Mouse (Mus musculus): ENCODE results near the gene Chtf18.

Gene Chtf18

DNA sequence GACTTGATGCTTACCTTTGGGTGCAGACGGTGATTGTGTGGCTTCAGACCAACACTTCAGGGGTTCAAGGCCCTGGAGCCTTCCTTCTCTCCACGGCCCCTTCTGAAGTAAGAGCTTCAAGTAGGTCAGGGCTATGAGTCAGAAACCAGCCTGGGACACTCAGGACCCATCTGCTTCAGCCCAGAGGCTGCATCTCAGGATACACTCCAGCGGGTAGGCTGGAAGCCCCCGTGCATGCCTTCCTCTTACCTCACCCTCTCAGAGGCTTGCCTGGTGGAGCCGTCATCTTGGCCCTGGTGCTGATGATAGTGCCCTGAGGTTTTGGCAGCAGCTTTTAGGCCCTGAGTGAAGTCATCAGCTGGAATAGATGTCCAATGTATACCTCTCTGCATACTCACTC lies 8.0 kb upstream of the Chtf18 start:
- DNase-seq (ENCODE audit: inconsistent ontology term), result no peak

GRCm38 (mm10) chr17:25732082-25732481 lies 4.9 kb upstream of the Chtf18 start:
- peak; percentile 82 for DNase-seq (ENCODE audit: inconsistent ontology term)

DNA sequence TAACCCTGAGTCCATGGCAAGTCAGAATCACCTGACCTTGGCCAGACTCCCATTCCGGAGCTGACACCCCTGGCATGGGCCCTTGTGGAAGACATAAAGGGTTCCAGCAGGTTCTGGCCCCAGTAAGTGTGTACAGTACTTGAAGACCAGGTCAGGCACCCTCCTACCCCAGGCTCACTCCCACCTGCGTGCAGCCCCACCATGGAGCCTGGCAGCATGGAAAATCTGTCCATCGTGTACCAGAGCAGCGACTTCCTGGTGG lies 721 bp upstream of the Chtf18 start:
- no peak for DNase-seq (ENCODE audit: inconsistent ontology term)

DNA sequence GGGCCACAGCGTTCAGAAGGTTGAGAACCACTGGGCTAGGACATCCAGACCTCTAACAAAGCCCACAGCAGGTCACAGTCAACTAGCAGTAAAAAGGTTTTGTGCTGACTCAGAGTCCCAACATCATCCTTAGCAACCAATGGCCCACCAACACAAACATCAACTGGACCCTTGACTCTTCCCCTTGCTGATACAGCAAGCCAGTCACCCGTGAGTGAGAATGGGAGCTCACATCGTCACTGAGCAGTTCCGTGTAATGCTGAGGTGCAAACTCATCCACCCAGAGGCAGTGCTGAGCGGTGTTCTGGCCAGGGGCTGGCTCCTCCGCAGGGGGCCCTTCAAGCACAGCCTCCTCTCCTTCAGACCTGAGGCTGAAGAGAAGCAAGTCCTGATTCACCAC lies 2.0 kb downstream of the Chtf18 start:
- DNase-seq (ENCODE audit: inconsistent ontology term), result no peak

DNA sequence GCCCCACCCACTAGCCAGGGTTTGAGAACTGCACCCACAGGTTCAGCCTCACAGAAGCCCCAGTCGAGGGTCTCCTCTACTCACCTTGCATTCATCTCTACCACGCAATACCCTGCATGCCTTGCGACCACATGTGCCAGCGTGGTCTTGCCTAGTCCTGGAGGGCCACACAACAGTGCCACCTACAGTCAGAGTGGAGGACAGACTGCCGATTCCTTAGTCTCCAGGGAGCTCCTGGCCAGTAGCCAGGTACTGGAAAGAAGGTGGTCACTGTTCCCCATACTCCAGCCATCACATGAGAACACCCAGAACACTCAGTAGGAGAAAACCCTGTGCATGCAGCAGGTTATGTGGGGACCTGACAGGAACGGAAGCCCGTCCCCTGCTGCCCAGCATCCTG lies 3.3 kb downstream of the Chtf18 start:
- DNase-seq (ENCODE audit: inconsistent ontology term), result no peak

- no peak for DNase-seq (ENCODE audit: inconsistent ontology term)
Measured at GRCm38 (mm10) chr17:25723470-25723869, 3.7 kb downstream of the Chtf18 start.

DNA sequence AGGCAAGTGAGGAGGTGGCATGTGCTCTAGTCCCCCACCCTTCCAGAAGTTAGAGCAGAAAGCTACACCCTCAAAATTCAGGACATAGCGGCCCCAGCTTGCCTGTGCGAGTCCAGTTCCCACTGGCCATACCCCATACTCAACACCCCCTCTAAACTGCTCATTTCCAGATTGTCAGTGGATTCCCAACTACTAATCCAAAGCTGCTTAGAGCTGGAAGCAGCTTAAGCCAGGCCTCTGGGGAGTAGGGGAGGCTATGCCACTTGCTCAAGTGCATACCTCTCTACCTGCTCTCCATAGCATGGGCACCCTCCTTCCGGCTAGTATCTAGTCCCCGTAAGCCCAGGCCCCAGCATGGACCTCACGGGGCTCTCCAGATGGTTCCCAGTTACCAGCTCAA lies 5.7 kb downstream of the Chtf18 start:
- no peak for DNase-seq (ENCODE audit: inconsistent ontology term)

DNA sequence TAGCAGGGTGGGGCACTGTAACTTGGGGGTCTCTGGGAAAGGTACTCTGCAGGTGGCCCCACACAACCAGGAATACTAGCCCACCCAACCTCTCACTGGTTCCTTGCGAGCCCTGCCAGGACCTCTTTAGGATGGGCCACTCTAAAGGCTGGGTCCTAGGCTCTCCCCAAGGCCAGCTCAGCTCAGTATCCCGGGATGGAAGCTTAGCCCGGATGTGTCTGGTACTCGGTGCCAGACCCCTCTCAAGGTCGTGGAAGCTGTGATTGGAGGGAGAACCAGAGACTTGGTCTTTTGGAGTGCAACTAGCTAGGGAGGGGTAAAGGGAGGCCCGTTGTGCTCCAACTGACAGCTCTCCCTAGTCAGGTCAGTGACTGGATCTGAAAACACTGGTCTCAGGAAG lies 9.5 kb downstream of the Chtf18 start:
- no peak for DNase-seq (ENCODE audit: inconsistent ontology term)

DNA sequence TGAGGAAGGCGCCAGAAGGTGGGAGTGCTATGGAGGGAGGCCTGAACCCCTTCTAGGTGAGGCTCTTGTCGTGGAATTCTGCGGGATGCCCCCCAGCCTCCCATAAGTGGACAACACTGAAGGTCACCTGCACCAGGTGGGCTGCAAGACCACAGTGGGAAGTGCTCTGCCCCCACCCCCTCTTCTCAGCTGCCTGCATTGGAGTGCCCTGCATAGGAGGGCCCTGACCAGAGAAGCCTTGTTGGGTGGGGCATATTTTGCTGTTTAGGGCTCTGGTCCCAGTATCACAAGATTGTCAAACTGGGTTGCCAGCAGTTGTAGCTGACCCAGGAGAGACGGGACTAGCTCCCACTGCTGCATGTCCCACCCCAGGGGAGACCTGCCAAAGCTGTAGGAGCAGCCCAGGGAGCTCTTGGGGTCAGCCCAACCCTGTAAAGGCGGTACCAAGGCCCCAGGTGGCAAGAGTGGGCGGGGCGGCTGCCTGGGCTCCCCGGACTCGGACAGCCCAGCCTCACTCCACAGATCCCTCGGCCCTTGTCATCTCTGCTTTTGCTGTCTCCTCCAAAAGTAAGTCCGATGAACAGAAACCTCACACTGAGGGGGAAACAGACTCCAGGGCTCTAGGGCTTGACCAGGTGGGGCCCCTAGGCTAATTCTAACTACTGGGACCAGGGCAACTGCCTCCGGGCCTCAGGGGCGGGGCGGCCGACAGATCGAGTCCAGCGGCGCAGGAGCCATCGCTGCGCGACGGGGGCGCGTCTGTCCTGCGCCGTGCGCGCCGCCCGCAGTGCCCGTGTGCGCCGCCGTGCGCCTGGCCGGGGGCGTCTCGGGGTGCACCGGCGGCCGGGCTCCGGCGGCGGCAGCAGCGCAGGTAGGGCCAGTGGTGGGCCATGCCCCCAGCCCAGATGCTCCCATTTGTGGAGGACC lies 10.2 kb downstream of the Chtf18 start, which contains the start of gene Gng13:
Gene Gng13, plus strand, starts transcription at position 461 of the 927 bp plus-strand sequence.
- DNase-seq (ENCODE audit: inconsistent ontology term), result peak; percentile 52

DNA sequence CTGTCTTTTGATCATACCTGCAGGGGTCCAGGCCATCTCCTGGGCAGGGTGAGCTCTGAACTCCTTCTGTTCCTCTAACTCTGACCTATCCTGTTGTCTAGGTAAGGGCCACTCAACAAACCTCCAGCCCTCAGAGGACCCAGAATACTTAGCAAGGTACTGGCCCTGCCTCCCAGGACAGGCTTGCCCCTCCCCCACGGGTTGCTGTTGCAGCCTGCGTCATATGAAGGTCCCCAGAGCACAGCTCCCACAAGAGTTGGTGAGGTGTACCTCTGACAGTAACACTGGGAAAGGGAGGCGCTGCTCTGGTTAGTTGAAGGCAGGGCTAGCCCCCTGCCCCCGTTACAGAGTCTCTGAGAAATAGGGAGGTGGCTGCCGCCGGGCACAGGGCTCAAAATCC lies 11.1 kb downstream of the Chtf18 start:
- no peak for DNase-seq (ENCODE audit: inconsistent ontology term)

- no peak for DNase-seq (ENCODE audit: inconsistent ontology term)
Measured at GRCm38 (mm10) chr17:25715627-25716026, 11.6 kb downstream of the Chtf18 start.

- DNase-seq (ENCODE audit: inconsistent ontology term), result no peak
Measured at GRCm38 (mm10) chr17:25711136-25711535, 16.1 kb downstream of the Chtf18 start.

GRCm38 (mm10) chr17:25709994-25710393 lies 17.2 kb downstream of the Chtf18 start:
- DNase-seq (ENCODE audit: inconsistent ontology term), result no peak

- no peak for DNase-seq (ENCODE audit: inconsistent ontology term)
Measured at GRCm38 (mm10) chr17:25700863-25701496, 26.2 kb downstream of the Chtf18 start.

DNA sequence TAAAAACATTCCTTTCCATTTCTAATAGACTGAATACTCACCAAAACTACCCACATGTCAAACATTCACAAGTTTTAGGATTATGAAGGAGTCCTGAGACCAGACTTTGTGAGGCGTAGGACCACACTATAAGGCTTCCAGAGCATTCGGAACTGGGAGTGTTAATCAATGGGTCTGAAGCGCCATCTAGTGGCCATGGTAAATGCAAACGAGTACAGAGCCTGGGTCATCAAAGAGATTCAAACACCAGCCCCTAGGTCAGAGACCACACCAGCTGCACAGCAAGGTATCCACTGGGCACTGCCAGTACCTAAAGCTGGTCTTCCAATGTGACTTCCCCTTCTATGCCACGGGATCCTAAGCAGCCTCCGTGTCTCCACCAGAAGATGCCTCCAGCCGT lies 28.8 kb downstream of the Chtf18 start:
- peak; percentile 69 for DNase-seq (ENCODE audit: inconsistent ontology term)

DNA sequence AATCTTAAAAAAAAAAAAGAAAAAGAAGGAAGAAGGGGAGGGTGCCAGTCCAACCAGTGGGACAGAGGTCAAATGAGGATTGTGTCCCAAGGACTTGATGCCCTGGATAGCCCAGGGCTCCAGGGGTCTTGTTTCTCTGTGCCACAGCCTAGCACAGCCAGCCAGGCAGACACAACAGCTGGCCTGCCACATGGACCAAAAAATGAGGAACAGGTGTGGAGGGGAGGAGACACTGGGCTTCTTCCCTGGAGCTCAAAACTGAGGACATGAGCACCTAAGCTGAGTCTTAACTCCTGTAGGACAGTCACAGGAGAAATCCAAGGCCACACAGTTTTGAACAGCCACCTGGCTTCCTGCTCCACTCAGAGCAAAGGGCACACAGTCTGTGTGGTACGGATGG lies 31.0 kb downstream of the Chtf18 start:
- no peak for DNase-seq (ENCODE audit: inconsistent ontology term)

- no peak for DNase-seq (ENCODE audit: inconsistent ontology term)
Measured at GRCm38 (mm10) chr17:25688922-25689321, 38.3 kb downstream of the Chtf18 start.

- DNase-seq (ENCODE audit: inconsistent ontology term), result peak; percentile 33
Measured at GRCm38 (mm10) chr17:25686323-25686722, 40.9 kb downstream of the Chtf18 start.

DNA sequence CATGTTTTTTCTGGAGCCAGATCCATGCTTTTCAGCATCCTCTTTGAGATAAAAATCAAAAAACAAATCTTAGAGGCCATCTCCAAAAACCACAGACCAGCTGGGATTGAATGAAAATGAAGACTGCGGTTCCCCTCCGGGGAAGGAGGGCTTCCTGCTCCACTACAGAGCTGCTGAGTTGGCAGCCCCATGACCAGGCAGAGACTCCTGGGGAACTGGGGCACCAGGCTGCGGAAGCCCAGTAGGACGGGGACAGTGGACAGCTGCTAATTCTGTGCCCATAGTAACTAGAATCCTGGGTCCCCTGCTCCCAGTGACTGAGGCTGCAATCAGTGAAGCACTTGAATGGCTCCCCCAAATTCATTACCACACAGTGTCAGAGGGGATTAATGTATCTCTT lies 45.6 kb downstream of the Chtf18 start:
- no peak for DNase-seq (ENCODE audit: inconsistent ontology term)

GRCm38 (mm10) chr17:25679818-25680217 lies 47.4 kb downstream of the Chtf18 start:
- no peak for DNase-seq (ENCODE audit: inconsistent ontology term)

DNA sequence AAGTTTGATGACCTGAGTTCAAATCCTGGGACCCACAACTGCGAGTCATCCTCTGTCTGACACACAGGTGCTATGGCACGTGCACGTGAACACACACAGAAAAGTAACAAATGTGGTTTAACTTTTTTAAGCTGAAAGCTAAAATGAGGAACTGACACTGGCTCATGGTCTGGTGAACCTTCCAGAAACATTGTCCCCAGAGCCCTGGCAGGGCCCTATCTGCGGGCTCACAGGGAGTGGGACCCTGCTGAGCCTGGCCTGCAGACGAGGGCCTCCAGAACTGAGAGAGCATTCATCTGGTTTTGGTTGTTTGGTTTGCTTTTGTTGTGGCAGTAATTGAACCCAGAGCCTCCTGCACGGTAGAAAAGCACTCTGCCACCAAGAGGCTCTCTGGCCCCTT lies 49.2 kb downstream of the Chtf18 start:
- DNase-seq (ENCODE audit: inconsistent ontology term), result no peak

DNA sequence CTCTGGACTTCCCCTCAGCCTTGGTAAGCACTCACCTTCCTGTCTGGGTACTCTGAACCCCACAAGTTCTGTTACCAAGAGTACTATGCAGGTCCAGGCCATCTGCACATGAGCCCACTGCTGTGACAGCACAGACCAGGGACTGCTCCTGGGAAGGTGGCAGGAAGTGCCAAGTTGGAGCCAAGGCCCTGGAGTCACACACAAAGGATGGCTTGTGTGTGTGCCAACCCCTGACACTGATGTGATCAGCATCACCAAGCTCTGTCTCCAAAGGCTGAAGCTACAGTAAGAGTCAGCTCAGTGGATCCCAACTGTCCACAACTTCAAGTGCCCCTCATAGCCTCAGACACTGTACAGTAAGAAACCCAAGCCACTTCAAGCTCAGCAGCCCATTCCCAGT lies 54.2 kb downstream of the Chtf18 start:
- DNase-seq (ENCODE audit: inconsistent ontology term), result peak; percentile 24
